Mouse (Mus musculus) liver, adult 2 months (tissue): ENCODE measurements at regions not wholly inside any gene's neighbourhood (a gene's known extent, or its start where the extent isn't known, plus 50 kb on each side); places are given as distances from the start of the nearest gene placed in this dataset.

Experiments used
- CTCF ChIP-seq: fragments of 200-500 bp; IDR thresholded peaks from 2 replicates; pipeline ENCODE4 v1.5.1; 2011; ENCODE audit warnings: low read depth, low read length, control low read depth
- POLR2A ChIP-seq: fragments of 200-500 bp; IDR thresholded peaks from 2 replicates; pipeline ENCODE4 v1.6.1; 2011; ENCODE audit warnings: low read length, control low read depth; ENCODE audit not compliant: insufficient read depth; ENCODE audit errors: extremely low read depth

- TF ChIP-seq CTCF = no peak
- TF ChIP-seq POLR2A = no peak
Observed at GRCm38 (mm10) chr3:105191830-105192229, 125.2 kb downstream of the 4930564D02Rik start.
